Mouse (Mus musculus) lung, postnatal 0 days (tissue): ENCODE results near the gene Smu1. TPM values are rescaled to one million over a fixed set of nuclear protein-coding genes. Genes with fewer than 3 reads are reported as not detected.

Experiments used
- ATAC-seq: fragments of 200-750 bp; cut with Nextera tagmentation; 2 replicates; pipeline ENCODE4 v1.8.0; 2017; ENCODE audit warnings: moderate library complexity
- DNase-seq: peaks from one replicate; pipeline ENCODE4 v3.0.0-alpha.2; 2016; ENCODE audit warnings: low spot score
- H3K27ac ChIP-seq: fragments of 300-500 bp; sonication (generic); 2 replicates; pipeline ENCODE4 v1.5.1; 2014; ENCODE audit warnings: antibody characterized with exemption, mild to moderate bottlenecking, low read length, mixed read lengths
- H3K27me3 ChIP-seq: fragments of 300-500 bp; sonication (generic); replicated peaks from 2 replicates; pipeline ENCODE4 v1.6.1; 2014; ENCODE audit warnings: low read length, mixed read lengths; ENCODE audit not compliant: insufficient read depth
- H3K36me3 ChIP-seq: fragments of 300-500 bp; sonication (generic); 2 replicates; pipeline ENCODE4 v1.6.1; 2014; ENCODE audit warnings: low read length, mixed read lengths; ENCODE audit not compliant: insufficient read depth
- H3K4me1 ChIP-seq: fragments of 300-500 bp; sonication (generic); 2 replicates; pipeline ENCODE4 v1.6.1; 2014; ENCODE audit warnings: antibody characterized with exemption, low read depth, low read length, mixed read lengths; ENCODE audit not compliant: insufficient read depth
- H3K4me2 ChIP-seq: fragments of 300-500 bp; sonication (generic); replicated peaks from 2 replicates; pipeline ENCODE4 v1.6.1; 2014; ENCODE audit warnings: low read depth, mild to moderate bottlenecking, low read length, moderate library complexity, mixed read lengths
- H3K4me3 ChIP-seq: fragments of 300-500 bp; sonication (generic); 2 replicates; pipeline ENCODE4 v1.5.1; 2014; ENCODE audit warnings: low read depth, low read length
- H3K9ac ChIP-seq: fragments of 300-500 bp; sonication (generic); replicated peaks from 2 replicates; pipeline ENCODE4 v1.6.1; 2014; ENCODE audit warnings: low read depth, mild to moderate bottlenecking
- H3K9me3 ChIP-seq: fragments of 300-500 bp; sonication (generic); 2 replicates; pipeline ENCODE4 v1.6.1; 2016; ENCODE audit warnings: low read length, mixed read lengths
- CTCF ChIP-seq: IDR thresholded peaks from 2 replicates; pipeline ENCODE4 v1.5.1; 2016; ENCODE audit warnings: antibody characterized with exemption, mild to moderate bottlenecking
- EP300 ChIP-seq: IDR thresholded peaks from 2 replicates; pipeline ENCODE4 v1.6.1; 2016; ENCODE audit warnings: antibody characterized with exemption, mild to moderate bottlenecking, control low read depth
- WGBS: fragments of 180-500 bp; shearing (Covaris S2); extraction: QIAGEN DNeasy Blood & Tissue Kit; methylation state at CpG from one replicate; pipeline ENCODE4 v1.1.7; 2014; 5-methylcytosine and 5-hydroxymethylcytosine counted together
- polyA plus RNA-seq: library from polyadenylated mRNA; unstranded; fragments of >200 nt; fragmentation: Nextera tagmentation; extraction: Ambion mirVana; gene quantifications from 2 replicates; pipeline ENCODE4 v1.2.1, GENCODE M21; 2015

The Smu1 gene
- polyA plus RNA-seq, 1 experiment from 2014 or later = 89.0 TPM

GRCm38 (mm10) chr4:40781797-40782495, 24.2 kb upstream of the Smu1 start:
- TF ChIP-seq CTCF = no peak
- TF ChIP-seq EP300 = no peak
- WGBS = 41% methylated on average over 8 of the region's 8 CpGs
- Histone ChIP-seq H3K36me3 (no peaks in the 10 kb centered on the region), H3K27me3 (no peaks in the 10 kb centered on the region), H3K4me3 (no peak overlapping the region), H3K9me3 (no peaks in the 10 kb centered on the region), H3K9ac (no peak overlapping the region), H3K27ac (0 out of 2 replicates have a peak overlapping the region, but pooled peaks have one; percentile 40), H3K4me1 (no peaks in the 10 kb centered on the region), H3K4me2 (no peak overlapping the region)
- ATAC-seq = no peak
- no peak for DNase-seq

GRCm38 (mm10) chr4:40781143-40781542, 23.4 kb upstream of the Smu1 start:
- H3K9me3 ChIP-seq = no peaks in the 10 kb centered on the region
- no peak overlapping the region for H3K4me2 ChIP-seq
- H3K9ac ChIP-seq = no peak overlapping the region
- no peaks in the 10 kb centered on the region for H3K36me3 ChIP-seq
- H3K27me3 ChIP-seq = no peaks in the 10 kb centered on the region
- 0 out of 2 replicates have a peak overlapping the region, but pooled peaks have one; percentile 40 for H3K27ac ChIP-seq
- 15% methylated on average over 3 of the region's 3 CpGs for WGBS
- TF ChIP-seq CTCF = no peak
- TF ChIP-seq EP300 = peak; percentile 76
- H3K4me1 ChIP-seq = no peaks in the 10 kb centered on the region
- H3K4me3 ChIP-seq = no peak overlapping the region
- DNase-seq = peak; percentile 68
- ATAC-seq = peak; percentile 63

GRCm38 (mm10) chr4:40778656-40779055, 20.9 kb upstream of the Smu1 start:
- Histone ChIP-seq H3K27me3 (no peaks in the 10 kb centered on the region), H3K36me3 (no peaks in the 10 kb centered on the region), H3K27ac (no peak overlapping the region), H3K9ac (no peak overlapping the region), H3K4me1 (peaks cover 3% of the 10 kb centered on the region; the same call in 1 of the 2 replicates), H3K4me2 (no peak overlapping the region), H3K4me3 (no peak overlapping the region), H3K9me3 (no peaks in the 10 kb centered on the region)
- 84% methylated on average over 6 of the region's 6 CpGs for WGBS
- ATAC-seq (no peak), DNase-seq (no peak)
- TF ChIP-seq CTCF = peak; percentile 44
- no peak for TF ChIP-seq EP300

GRCm38 (mm10) chr4:40777116-40777515, 19.4 kb upstream of the Smu1 start:
- no peaks in the 10 kb centered on the region for H3K27me3 ChIP-seq
- DNase-seq = no peak
- no peaks in the 10 kb centered on the region for H3K36me3 ChIP-seq
- no peak overlapping the region for H3K4me3 ChIP-seq
- H3K9ac ChIP-seq = no peak overlapping the region
- H3K9me3 ChIP-seq = no peaks in the 10 kb centered on the region
- peaks cover 3% of the 10 kb centered on the region; the same call in 1 of the 2 replicates for H3K4me1 ChIP-seq
- TF ChIP-seq EP300 = no peak
- no peak for TF ChIP-seq CTCF
- no peak overlapping the region for H3K4me2 ChIP-seq
- no peak for ATAC-seq
- WGBS = 29% methylated on average over 2 of the region's 2 CpGs
- no peak overlapping the region for H3K27ac ChIP-seq

- no peaks in the 10 kb centered on the region for H3K36me3 ChIP-seq
- ATAC-seq (no peak), DNase-seq (peak; percentile 46)
- H3K9ac ChIP-seq = no peak overlapping the region
- H3K9me3 ChIP-seq = no peaks in the 10 kb centered on the region
- H3K27me3 ChIP-seq = no peaks in the 10 kb centered on the region
- H3K4me1 ChIP-seq = peaks cover 3% of the 10 kb centered on the region; the same call in 1 of the 2 replicates
- 59% methylated on average over 4 of the region's 4 CpGs for WGBS
- TF ChIP-seq EP300 = no peak
- TF ChIP-seq CTCF = no peak
- no peak overlapping the region for H3K4me3 ChIP-seq
- H3K4me2 ChIP-seq = no peak overlapping the region
- H3K27ac ChIP-seq = no peak overlapping the region
Measured at GRCm38 (mm10) chr4:40776416-40776815, 18.7 kb upstream of the Smu1 start.

GRCm38 (mm10) chr4:40774279-40775259, 16.8 kb upstream of the Smu1 start:
- Histone ChIP-seq H3K27me3 (no peaks in the 10 kb centered on the region), H3K27ac (peak overlapping the region; percentile 28), H3K36me3 (no peaks in the 10 kb centered on the region), H3K4me1 (peaks cover 3% of the 10 kb centered on the region; the same call in 1 of the 2 replicates), H3K4me3 (no peak overlapping the region), H3K9me3 (no peaks in the 10 kb centered on the region), H3K4me2 (peak overlapping the region; percentile 55), H3K9ac (0 out of 2 replicates have a peak overlapping the region, but pooled peaks have one; percentile 13)
- WGBS = 10% methylated on average over 12 of the region's 12 CpGs
- TF ChIP-seq EP300 = no peak
- peak; percentile 99 for TF ChIP-seq CTCF
- DNase-seq (peak; percentile 89), ATAC-seq (peak; percentile 65)
